Mouse (Mus musculus): ENCODE results near the gene Ablim2.

Gene Ablim2

DNA sequence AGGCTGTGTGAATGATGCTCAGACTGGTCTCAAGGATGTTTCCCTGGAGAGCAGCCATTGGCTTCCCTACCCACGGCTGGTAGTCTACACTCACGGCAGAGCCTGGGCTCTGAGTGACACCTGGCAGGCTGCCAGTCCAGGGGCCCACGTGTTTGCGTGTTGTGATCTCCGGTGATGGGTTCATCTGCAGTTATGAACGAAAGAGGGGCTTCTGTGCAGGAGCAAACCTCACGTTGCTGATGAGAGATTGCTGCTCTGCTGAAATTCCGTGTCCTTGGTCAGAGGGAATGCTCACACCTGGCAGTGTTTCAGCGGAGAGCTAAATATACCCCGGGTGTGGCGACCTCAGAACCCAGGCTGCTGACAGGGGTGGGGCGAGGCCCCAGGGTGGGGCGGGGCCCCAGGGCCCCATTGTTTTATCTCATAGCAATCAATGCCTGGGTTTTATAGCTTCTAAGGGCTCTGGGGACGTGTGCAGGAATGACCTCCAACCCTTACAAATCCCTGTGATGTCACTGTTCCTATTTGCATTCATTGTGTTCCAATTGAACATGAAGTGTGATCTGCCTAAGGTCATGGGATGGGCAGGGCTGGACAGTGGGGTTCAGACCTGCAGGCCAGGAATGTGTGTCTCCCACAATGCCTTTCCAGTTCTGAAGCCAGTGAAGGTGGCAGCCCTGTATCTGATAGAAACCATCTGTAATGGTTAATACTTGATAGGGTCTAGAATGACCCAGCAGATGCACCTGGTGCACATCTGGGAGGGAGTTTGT, 13.4 kb downstream of the Ablim2 start:
- no peak for DNase-seq

DNA sequence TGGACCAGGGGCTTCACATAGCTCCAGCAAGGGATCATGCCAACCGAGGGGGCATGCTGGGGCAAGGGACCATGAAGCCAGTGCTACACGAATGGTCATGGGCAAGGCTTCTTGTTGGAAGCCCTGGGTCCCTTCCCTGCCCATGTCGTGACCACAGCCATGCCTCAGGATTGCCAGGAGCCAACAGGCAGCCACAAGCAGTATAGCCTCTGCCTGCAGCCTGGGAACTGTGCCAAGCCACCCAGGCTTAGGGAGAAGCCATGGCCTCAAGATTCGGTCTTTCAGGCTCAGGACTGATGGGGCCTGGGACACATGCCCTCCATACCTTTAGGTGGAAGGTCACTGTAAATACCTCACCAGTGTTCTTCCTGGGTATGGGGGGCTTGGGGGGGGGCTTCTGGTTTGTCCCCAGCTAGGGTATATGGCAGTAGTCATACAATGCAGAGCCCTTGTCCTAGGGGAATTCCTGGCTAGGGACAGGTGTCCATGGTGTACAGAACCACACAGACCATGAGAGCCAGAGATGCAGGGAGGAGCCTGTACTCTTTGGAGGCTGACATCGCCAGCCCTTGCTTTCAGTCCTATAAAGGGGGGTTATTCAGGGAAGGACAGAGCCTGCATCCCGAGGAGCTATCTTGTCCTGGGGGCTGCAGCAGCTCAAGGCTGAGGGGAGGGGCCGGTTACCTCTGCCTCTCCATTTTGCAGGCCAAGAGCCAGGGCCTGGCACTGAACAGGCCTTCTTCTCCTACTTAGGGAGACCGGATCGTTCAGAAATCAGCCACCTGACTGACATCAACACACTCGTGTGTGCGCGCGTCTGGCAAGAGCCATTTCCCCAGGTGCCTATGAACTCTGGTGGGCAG, 15.8 kb downstream of the Ablim2 start:
- DNase-seq = no peak

DNA sequence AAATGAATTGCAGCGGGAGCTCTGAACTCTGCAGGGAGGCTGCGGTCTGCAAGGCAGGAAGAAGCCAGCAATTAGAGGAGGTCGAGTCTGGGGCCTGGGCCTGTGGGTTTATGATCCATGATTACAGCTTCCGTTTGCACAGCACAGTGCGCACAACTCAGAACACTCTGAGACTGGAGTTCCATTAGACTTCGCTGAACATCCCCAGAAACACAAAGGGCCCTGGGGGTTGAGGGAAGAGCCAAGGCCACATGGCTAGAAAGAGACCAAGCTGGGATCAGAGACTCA, 16.4 kb downstream of the Ablim2 start:
- DNase-seq = no peak

DNA sequence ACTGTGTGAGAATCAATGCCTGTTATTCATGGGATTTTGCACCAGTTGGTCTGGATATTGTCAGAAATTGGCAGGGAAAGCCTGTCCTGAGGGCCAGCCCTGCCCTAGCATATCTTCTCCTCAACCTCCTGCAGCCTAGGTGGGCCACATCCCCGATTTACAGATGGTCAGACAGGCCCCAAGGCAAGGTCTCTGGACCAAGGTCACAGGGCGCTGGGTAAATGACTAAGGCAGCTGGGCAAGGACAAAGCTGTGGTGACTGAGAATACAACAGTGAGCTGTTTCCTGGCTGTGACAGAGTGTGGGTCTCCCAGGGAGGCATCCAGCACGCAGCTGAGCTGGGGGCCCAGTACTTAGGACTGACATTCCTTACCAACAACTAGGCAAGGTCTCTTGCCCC, 23.4 kb downstream of the Ablim2 start:
- DNase-seq = no peak

GRCm38 (mm10) chr5:35782648-35783180, 25.0 kb downstream of the Ablim2 start:
- no peak for DNase-seq

DNA sequence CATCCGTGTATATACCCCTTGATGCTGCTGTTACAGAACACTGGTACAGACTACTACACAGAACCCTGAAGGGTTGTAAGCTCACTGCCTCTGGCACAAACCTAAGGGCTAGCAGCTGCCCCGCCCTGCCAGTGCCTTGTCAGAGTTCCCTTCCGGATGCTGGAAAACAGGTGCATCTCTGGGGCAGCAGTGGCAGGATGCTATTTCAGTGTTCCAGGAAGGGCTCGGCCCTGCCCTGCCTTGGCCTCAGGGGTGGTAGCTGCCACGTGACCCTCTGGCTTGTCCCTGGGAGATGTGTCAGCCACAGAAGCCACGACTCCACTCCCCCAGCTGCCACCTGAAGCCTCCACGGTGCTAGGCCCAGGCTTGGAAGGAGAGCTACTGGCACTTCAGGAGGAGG, 28.2 kb downstream of the Ablim2 start:
- no peak for DNase-seq

GRCm38 (mm10) chr5:35787847-35788246, 30.2 kb downstream of the Ablim2 start:
- no peak for DNase-seq

- peak; percentile 25 for DNase-seq
These were observed 31.0 kb downstream of the Ablim2 start for GRCm38 (mm10) chr5:35788719-35789118.

DNA sequence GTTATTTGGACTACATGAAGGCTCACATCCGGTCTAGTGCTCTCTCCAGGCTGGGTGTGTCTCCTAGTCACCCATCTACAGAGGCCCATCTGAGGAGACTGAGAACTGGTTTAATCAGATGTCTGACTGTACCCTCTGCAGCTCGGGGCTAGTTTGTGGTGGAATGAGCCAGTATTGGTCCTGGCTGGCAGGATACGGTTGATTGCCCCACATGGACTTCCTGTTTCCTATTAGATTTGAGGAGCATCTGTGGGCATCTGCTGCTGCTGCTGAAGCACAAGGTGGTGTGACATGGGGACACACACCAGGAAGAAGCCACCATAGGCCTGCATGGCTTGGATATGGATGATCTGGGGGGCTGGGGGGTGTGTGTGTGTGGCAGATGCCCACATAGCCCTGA, 32.0 kb downstream of the Ablim2 start:
- no peak for DNase-seq

- no peak for DNase-seq
These were observed 32.8 kb downstream of the Ablim2 start for GRCm38 (mm10) chr5:35790387-35791065.

DNA sequence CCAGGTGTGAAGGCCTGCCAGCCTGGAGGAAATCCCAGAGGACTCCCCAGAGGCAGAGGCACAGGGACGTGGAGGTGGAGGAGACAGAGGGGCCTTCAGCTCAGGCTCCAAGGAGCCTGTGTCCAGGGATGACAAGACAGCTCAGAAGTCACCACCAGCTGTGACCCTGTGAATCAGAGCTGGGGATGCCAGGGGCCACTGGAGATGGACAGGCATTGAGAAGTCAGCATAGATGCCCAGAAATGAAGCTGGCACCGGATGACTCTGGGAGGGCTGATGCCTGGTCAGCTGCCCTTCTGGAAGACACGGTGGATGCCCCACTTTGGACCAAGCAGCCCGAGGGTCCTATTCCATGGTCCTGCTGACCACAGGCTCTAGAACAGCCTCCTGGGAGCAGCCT, 36.3 kb downstream of the Ablim2 start:
- DNase-seq = no peak

- DNase-seq = no peak
These were observed 37.3 kb downstream of the Ablim2 start for GRCm38 (mm10) chr5:35794942-35795341.

DNA sequence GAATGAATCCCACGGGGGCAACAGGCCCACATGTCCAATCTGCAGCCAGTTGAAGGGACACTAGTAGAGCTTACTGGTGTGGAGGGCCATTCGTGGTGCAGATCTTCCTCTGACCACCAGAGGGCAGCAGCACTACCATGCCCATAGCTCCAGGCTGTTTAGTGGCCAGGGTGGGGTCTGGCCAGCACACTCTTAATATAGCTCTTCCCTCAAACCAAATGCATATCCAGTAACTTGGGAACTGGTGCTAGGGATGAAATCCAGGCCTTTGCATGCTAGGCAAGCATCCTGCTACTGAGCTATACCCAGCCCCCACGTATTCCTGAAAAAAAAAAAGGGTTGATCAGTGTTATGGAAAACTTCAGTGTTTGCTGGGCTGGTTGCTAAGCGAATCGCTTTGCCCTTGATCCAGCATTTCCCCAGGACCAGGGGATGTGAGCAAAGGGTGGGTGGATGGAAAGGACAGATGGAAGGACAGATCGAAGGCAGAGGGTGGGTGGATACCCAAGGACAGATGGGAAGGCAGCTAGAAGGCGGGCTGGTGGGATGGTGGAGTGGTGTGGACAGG, 37.9 kb downstream of the Ablim2 start:
- peak; percentile 56 for DNase-seq

GRCm38 (mm10) chr5:35796136-35796535, 38.5 kb downstream of the Ablim2 start:
- DNase-seq = no peak

- no peak for DNase-seq
These were observed 41.4 kb downstream of the Ablim2 start for GRCm38 (mm10) chr5:35799090-35799489.

- no peak for DNase-seq
These were observed 45.7 kb downstream of the Ablim2 start for GRCm38 (mm10) chr5:35803416-35803815.

GRCm38 (mm10) chr5:35804685-35805084, 47.0 kb downstream of the Ablim2 start:
- no peak for DNase-seq

- no peak for DNase-seq
These were observed 47.5 kb downstream of the Ablim2 start for GRCm38 (mm10) chr5:35805209-35805608.

GRCm38 (mm10) chr5:35807018-35807417, 49.3 kb downstream of the Ablim2 start:
- DNase-seq = no peak

DNA sequence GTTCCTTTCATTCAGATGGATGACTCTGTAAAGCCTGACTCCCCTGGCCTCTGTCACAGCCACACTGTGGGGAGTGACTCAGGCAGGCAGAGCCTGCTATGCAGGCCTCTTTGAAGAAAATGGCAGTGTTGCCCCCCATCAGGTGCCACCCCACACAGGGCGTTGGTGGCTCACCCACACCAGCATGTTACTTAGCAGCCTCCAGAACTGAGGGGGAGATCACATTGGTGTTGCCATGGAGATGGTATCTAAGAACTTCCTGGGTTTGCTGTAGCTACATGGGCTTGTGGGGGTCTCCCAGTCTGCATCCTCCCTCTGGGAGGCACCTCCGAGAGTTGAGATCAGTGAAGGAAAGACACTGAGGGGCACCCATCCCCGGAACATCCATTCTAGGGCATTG, 52.8 kb downstream of the Ablim2 start:
- DNase-seq = no peak

GRCm38 (mm10) chr5:35811639-35812295, 54.1 kb downstream of the Ablim2 start:
- no peak for DNase-seq

DNA sequence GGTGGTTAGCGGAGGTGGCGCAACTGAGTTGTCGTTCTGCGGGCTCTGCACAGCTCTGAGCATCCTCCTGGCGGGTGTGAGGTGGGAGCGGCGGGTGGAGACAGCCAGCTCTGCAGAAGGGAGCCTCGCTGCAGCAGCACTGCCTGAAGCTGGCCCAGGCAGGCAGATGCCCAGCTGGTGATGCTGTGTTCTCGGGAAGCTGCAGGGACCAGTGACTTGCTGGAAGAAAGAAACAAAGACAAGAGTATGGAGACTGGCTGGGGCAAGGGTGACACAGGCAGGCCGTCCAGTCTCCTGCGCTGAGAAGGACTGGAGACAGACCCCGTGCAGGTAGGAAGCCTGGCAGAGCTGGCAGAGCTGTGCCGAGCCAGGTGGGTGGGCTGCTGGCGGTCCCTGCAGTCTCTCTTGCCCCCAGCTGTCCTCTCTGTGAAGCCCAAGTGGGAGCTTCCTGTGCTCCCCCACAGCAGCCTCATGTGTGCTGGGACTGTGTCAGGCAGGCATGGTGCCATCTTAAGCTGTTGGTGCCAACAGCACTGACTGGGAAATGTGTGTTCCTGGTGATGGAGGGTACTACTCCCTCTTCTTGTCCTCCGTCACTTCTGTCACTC, 56.8 kb downstream of the Ablim2 start:
- DNase-seq = no peak
